Mouse (Mus musculus): ENCODE data around the gene Slc12a1. TPM values are rescaled to one million over a fixed set of nuclear protein-coding genes. Genes with fewer than 3 reads are reported as not detected.

Gene Slc12a1
- total and polyA plus RNA-seq, 3 experiments: under 0.01 TPM; not detected in 2

GRCm38 (mm10) chr2:125123477-125123852 is 28.8 kb upstream of the Slc12a1 start, which contains the start of gene Myef2:
TSS of gene Myef2 (minus strand) at chr2:125123661.
- TF ChIP-seq GATA1 (IDR thresholded peaks at IDR 0.05; ENCODE audit: borderline replicate concordance, low read length): no peak
- no peak for TF ChIP-seq GATA2 (IDR thresholded peaks at IDR 0.05; ENCODE audit: borderline replicate concordance, low read depth, low read length)
- TF ChIP-seq TAL1 (conservative IDR thresholded peaks at IDR 0.05; ENCODE audit: low read depth, low read length): no peak
- no peak for TF ChIP-seq POLR2AphosphoS5 (IDR thresholded peaks at IDR 0.05; ENCODE audit: insufficient replicate concordance, low read depth, low read length)
- no peak for TF ChIP-seq CTCF (IDR thresholded peaks at IDR 0.05; ENCODE audit: low read depth, low read length)
- Histone ChIP-seq H3K27me3 (ENCODE audit: insufficient read depth, low read length) (peaks cover 8% of the 10 kb centered on the region; the same call in 1 of the 2 replicates), H3K9me3 (replicated peaks) (no peaks in the 10 kb centered on the region), H3K4me3 (ENCODE audit: low read depth, low read length) (peak within 1 kb of the TSS; percentile 78), H3K4me1 (ENCODE audit: insufficient read depth, low read depth, low read length) (peaks cover 22% of the 10 kb centered on the region), H3K36me3 (replicated peaks) (peaks cover 20% of the 10 kb centered on the region)
- ATAC-seq (ENCODE audit: extremely low read depth, insufficient number of reproducible peaks, low FRiP score, poor library complexity, severe bottlenecking) (peak; percentile 58), DNase-seq (ENCODE audit: low spot score) (peak; percentile 79)

- H3K4me1 ChIP-seq (ENCODE audit: insufficient read depth, low read depth, low read length): peaks cover 13% of the 10 kb centered on the region
- H3K9me3 ChIP-seq (replicated peaks): no peaks in the 10 kb centered on the region
- no peak for DNase-seq (ENCODE audit: low spot score)
- H3K36me3 ChIP-seq (replicated peaks): peaks cover 5% of the 10 kb centered on the region
- no peak overlapping the region for H3K4me3 ChIP-seq (ENCODE audit: low read depth, low read length)
- no peak for TF ChIP-seq CTCF (IDR thresholded peaks at IDR 0.05; ENCODE audit: low read depth, low read length)
- TF ChIP-seq GATA1 (IDR thresholded peaks at IDR 0.05; ENCODE audit: borderline replicate concordance, low read length): no peak
- TF ChIP-seq TAL1 (conservative IDR thresholded peaks at IDR 0.05; ENCODE audit: low read depth, low read length): no peak
- no peak for TF ChIP-seq POLR2AphosphoS5 (IDR thresholded peaks at IDR 0.05; ENCODE audit: insufficient replicate concordance, low read depth, low read length)
- no peak for TF ChIP-seq GATA2 (IDR thresholded peaks at IDR 0.05; ENCODE audit: borderline replicate concordance, low read depth, low read length)
- H3K27me3 ChIP-seq (ENCODE audit: insufficient read depth, low read length): peaks cover 8% of the 10 kb centered on the region; the same call in 1 of the 2 replicates
- no peak for ATAC-seq (ENCODE audit: extremely low read depth, insufficient number of reproducible peaks, low FRiP score, poor library complexity, severe bottlenecking)
These were observed 26.5 kb upstream of the Slc12a1 start for GRCm38 (mm10) chr2:125125824-125126223.

GRCm38 (mm10) chr2:125126792-125127191 is 25.5 kb upstream of the Slc12a1 start:
- ATAC-seq (ENCODE audit: extremely low read depth, insufficient number of reproducible peaks, low FRiP score, poor library complexity, severe bottlenecking) (no peak), DNase-seq (ENCODE audit: low spot score) (no peak)
- Histone ChIP-seq H3K9me3 (replicated peaks) (no peaks in the 10 kb centered on the region), H3K4me3 (ENCODE audit: low read depth, low read length) (no peak overlapping the region), H3K27me3 (ENCODE audit: insufficient read depth, low read length) (peaks cover 8% of the 10 kb centered on the region; the same call in 1 of the 2 replicates), H3K4me1 (ENCODE audit: insufficient read depth, low read depth, low read length) (peaks cover 7% of the 10 kb centered on the region), H3K36me3 (replicated peaks) (no peaks in the 10 kb centered on the region)
- TF ChIP-seq POLR2AphosphoS5 (IDR thresholded peaks at IDR 0.05; ENCODE audit: insufficient replicate concordance, low read depth, low read length): no peak
- TF ChIP-seq GATA2 (IDR thresholded peaks at IDR 0.05; ENCODE audit: borderline replicate concordance, low read depth, low read length): no peak
- no peak for TF ChIP-seq CTCF (IDR thresholded peaks at IDR 0.05; ENCODE audit: low read depth, low read length)
- TF ChIP-seq GATA1 (IDR thresholded peaks at IDR 0.05; ENCODE audit: borderline replicate concordance, low read length): no peak
- TF ChIP-seq TAL1 (conservative IDR thresholded peaks at IDR 0.05; ENCODE audit: low read depth, low read length): no peak

GRCm38 (mm10) chr2:125134113-125134512 is 18.2 kb upstream of the Slc12a1 start:
- ATAC-seq (ENCODE audit: extremely low read depth, insufficient number of reproducible peaks, low FRiP score, poor library complexity, severe bottlenecking) (no peak), DNase-seq (ENCODE audit: low spot score) (no peak)
- Histone ChIP-seq H3K4me1 (ENCODE audit: insufficient read depth, low read depth, low read length) (peaks cover 3% of the 10 kb centered on the region; the same call in 1 of the 2 replicates), H3K36me3 (replicated peaks) (no peaks in the 10 kb centered on the region), H3K4me3 (ENCODE audit: low read depth, low read length) (no peak overlapping the region), H3K9me3 (replicated peaks) (no peaks in the 10 kb centered on the region), H3K27me3 (ENCODE audit: insufficient read depth, low read length) (peaks cover 3% of the 10 kb centered on the region; the same call in 1 of the 2 replicates)
- TF ChIP-seq GATA1 (IDR thresholded peaks at IDR 0.05; ENCODE audit: borderline replicate concordance, low read length) (no peak), GATA2 (IDR thresholded peaks at IDR 0.05; ENCODE audit: borderline replicate concordance, low read depth, low read length) (no peak), TAL1 (conservative IDR thresholded peaks at IDR 0.05; ENCODE audit: low read depth, low read length) (no peak), POLR2AphosphoS5 (IDR thresholded peaks at IDR 0.05; ENCODE audit: insufficient replicate concordance, low read depth, low read length) (no peak), CTCF (IDR thresholded peaks at IDR 0.05; ENCODE audit: low read depth, low read length) (no peak)

- H3K4me1 ChIP-seq (ENCODE audit: insufficient read depth, low read depth, low read length): peaks cover 3% of the 10 kb centered on the region; the same call in 1 of the 2 replicates
- peaks cover 7% of the 10 kb centered on the region for H3K27me3 ChIP-seq (ENCODE audit: insufficient read depth, low read length)
- no peaks in the 10 kb centered on the region for H3K36me3 ChIP-seq (replicated peaks)
- H3K4me3 ChIP-seq (ENCODE audit: low read depth, low read length): no peak within 1 kb of the TSS
- DNase-seq (ENCODE audit: low spot score) (peak; percentile 25), ATAC-seq (ENCODE audit: extremely low read depth, insufficient number of reproducible peaks, low FRiP score, poor library complexity, severe bottlenecking) (no peak)
- TF ChIP-seq TAL1 (conservative IDR thresholded peaks at IDR 0.05; ENCODE audit: low read depth, low read length): no peak
- TF ChIP-seq POLR2AphosphoS5 (IDR thresholded peaks at IDR 0.05; ENCODE audit: insufficient replicate concordance, low read depth, low read length): no peak
- no peak for TF ChIP-seq GATA1 (IDR thresholded peaks at IDR 0.05; ENCODE audit: borderline replicate concordance, low read length)
- no peak for TF ChIP-seq CTCF (IDR thresholded peaks at IDR 0.05; ENCODE audit: low read depth, low read length)
- TF ChIP-seq GATA2 (IDR thresholded peaks at IDR 0.05; ENCODE audit: borderline replicate concordance, low read depth, low read length): no peak
- no peaks in the 10 kb centered on the region for H3K9me3 ChIP-seq (replicated peaks)
These were observed 16.1 kb upstream of the Slc12a1 start, which contains the start of gene Ctxn2 for GRCm38 (mm10) chr2:125135903-125136811. TSS of gene Ctxn2 (plus strand) at chr2:125136692.

GRCm38 (mm10) chr2:125136846-125137245 is 15.5 kb upstream of the Slc12a1 start:
- Histone ChIP-seq H3K4me1 (ENCODE audit: insufficient read depth, low read depth, low read length) (peaks cover 3% of the 10 kb centered on the region; the same call in 1 of the 2 replicates), H3K27me3 (ENCODE audit: insufficient read depth, low read length) (peaks cover 7% of the 10 kb centered on the region), H3K4me3 (ENCODE audit: low read depth, low read length) (no peak overlapping the region), H3K36me3 (replicated peaks) (no peaks in the 10 kb centered on the region), H3K9me3 (replicated peaks) (no peaks in the 10 kb centered on the region)
- ATAC-seq (ENCODE audit: extremely low read depth, insufficient number of reproducible peaks, low FRiP score, poor library complexity, severe bottlenecking) (no peak), DNase-seq (ENCODE audit: low spot score) (no peak)
- TF ChIP-seq POLR2AphosphoS5 (IDR thresholded peaks at IDR 0.05; ENCODE audit: insufficient replicate concordance, low read depth, low read length) (no peak), GATA2 (IDR thresholded peaks at IDR 0.05; ENCODE audit: borderline replicate concordance, low read depth, low read length) (no peak), CTCF (IDR thresholded peaks at IDR 0.05; ENCODE audit: low read depth, low read length) (no peak), TAL1 (conservative IDR thresholded peaks at IDR 0.05; ENCODE audit: low read depth, low read length) (no peak), GATA1 (IDR thresholded peaks at IDR 0.05; ENCODE audit: borderline replicate concordance, low read length) (no peak)

Data from G1E (cell line).